Mouse (Mus musculus) gastrocnemius, adult 18-20 months (tissue): Measurements from ENCODE around the gene Shoc2. TPM values are rescaled to one million over a fixed set of nuclear protein-coding genes. Genes with fewer than 3 reads are reported as not detected.
"Not testable (repeated sequence)": the region's sequence is repeated elsewhere in the genome, so short reads cannot be mapped to it uniquely, and the experiment has no call there.

Experiments used
- DNase-seq: peaks from one replicate; pipeline ENCODE4 v3.0.0; 2021; ENCODE audit warnings: low spot score
- total RNA-seq, 2 experiments: library from RNA; stranded (reverse); gene quantifications; 2 replicates each; pipeline ENCODE4 v1.2.3; 2021

Gene Shoc2
- total RNA-seq, 2 experiments from 2014 or later: 21.9 to 26.0 TPM

DNA sequence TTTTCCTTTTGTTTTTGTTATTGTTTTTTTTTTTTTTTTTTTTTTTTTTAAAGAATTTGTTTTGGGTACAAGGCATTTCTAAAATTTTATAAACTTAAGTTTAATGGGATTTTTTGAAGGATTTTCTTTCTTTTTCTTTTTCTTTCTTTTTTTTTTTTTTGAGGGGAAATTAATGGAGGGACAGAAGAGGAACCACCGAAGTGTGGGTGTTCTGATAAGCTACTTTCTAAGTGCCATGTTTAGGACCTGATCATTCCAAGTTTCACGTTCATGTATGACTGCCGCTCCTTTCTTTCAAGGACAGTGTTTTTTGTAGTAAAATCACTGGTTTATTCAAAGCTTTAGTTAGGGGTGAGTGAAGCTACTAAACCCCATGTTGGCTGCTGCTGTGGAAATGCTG, 14.9 kb upstream of the Shoc2 start:
- no peak for DNase-seq

GRCm38 (mm10) chr19:53933050-53933449, 11.1 kb upstream of the Shoc2 start:
- DNase-seq: no peak

GRCm38 (mm10) chr19:53934046-53934445, 10.1 kb upstream of the Shoc2 start:
- DNase-seq: no peak

DNA sequence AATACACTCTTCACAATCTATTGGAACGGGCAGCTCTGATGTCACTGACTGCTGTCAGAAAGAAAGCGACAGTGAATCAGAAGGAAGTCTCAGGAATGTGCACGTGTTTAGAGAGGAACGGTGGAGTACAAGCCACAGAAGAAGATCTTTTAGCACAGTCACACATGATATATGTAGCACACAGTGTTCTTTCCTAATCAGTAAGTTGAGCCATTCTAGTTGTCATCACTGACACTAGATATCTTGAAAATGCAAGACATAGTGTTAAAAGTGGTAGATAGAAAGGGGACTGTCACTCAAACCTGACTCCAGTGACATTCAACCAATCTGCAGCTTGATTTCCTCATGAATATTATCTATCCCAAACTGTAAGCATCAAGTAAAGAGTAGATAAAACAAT, 4.6 kb upstream of the Shoc2 start:
- DNase-seq: no peak

DNA sequence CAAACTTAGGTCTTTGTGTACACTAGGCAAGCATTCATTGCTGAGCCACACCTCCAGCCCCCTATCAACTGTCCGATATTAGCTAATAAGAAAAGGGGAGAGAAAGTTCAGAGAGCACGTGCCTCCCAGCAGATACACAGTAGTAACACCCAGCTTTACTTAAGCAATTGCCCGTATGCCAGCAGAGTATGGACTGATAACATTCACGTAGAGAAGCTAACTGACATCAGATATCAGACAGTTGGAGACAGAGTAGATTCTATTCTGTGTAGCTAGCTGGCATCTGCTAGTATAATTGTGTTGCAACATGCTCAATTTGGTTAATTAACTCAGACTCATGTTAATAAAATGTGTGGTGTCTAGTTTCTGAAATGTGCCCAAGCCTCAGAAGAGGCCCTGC, 3.0 kb upstream of the Shoc2 start:
- no peak for DNase-seq

DNA sequence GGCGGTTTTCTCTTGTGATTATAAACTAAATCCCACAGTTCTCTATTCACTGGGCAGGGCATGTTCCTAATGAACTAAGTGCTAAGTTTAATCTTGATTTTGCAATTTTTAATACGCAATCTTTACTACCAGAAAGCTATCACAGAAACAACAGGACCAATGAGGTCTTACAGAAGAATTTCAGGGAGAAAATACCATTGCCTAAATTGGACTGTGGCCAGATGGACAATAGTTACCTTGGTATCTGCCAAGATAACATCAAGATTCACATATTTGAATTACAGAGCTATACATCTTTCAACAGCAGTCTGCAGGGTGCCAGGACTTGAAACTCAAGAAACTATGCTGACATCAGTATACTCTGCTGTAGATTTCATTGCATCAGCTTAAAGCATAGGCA, 1.8 kb upstream of the Shoc2 start:
- no peak for DNase-seq

DNA sequence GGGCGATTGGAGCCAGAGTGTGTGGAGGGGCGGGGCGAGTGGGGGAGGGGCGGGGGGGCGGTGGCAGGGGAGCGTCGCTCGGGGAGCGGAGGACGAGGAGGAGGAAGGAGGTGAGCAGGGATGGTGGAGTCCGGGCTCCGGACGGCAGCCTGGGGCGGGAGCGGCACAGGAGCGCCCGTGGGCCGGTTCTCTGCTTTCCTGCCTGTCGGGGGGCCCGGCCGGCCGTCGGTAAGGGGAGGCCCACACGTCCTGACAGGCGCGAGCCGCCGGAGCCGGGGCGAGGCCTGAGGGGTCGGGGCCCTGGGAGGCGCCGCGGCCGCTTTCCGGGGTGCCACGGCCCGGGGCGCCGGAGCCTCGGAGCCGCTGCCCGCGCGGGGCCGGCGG, 672 bp downstream of the Shoc2 start:
- DNase-seq: no peak

DNA sequence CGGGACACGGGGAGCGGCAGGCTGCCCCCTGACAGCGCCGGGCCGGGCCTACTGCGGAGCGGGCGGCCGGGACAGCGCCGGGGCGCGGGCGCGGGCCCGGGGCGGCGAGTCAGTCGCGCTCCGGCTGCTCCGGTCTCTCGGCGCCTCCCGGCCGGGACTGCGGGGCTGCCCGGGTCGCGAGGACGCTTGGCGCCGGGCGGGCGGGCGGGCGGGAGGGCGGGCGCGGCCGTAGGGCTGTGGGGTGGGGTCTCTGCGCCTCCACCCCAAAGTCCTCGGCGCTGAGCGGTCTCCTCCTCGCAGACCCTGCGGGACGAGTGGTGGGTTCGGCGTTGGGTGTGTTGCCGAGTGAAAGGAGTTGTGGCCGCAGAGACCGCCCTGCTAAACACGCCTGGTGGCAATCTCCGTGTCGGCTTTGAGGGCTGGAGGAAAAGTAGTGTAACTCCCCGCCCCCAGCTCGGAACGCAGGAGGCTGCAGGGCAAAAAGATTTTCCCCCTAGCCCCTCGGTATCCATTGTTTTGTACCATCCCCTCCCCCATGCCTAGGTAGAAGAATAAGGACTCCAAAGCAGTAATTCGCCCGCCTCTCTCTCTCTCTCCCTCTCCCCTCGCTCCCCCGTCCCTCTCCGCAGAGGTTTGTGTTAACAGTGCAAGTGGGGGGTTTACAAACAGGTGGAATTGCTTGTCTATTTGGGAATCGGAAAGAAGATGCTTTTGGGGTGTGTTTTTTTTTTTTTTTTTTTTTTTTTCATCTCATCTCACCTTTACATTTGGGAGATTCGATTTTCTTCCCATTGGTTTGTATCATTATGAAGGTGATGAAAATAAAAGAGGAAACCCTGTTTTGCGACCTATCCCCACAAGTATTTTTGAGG, 1.3 kb downstream of the Shoc2 start:
- peak; percentile 32 for DNase-seq

- no peak for DNase-seq
These were observed 13.4 kb downstream of the Shoc2 start for GRCm38 (mm10) chr19:53957513-53957912.

DNA sequence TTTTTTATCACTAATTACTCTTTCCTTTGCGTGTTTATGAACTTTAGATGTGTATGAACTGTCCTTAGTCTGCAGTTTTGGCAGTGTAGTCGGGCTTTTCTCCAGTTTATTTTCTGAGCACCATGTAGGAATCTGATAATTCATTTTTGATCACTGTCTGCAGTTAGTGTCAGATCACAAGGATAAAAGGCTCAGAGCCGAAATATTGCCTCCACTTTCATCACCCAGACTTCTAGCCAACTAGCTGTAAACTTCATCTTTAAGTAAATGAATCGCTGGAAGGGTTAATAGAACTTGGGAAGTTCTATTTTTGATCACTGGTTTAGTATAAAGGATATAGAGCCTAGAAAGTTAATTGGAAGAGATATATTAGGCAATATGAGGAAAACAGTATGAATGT, 18.4 kb downstream of the Shoc2 start:
- no peak for DNase-seq

GRCm38 (mm10) chr19:53964347-53964746, 20.2 kb downstream of the Shoc2 start:
- not testable (repeated sequence) for DNase-seq

DNA sequence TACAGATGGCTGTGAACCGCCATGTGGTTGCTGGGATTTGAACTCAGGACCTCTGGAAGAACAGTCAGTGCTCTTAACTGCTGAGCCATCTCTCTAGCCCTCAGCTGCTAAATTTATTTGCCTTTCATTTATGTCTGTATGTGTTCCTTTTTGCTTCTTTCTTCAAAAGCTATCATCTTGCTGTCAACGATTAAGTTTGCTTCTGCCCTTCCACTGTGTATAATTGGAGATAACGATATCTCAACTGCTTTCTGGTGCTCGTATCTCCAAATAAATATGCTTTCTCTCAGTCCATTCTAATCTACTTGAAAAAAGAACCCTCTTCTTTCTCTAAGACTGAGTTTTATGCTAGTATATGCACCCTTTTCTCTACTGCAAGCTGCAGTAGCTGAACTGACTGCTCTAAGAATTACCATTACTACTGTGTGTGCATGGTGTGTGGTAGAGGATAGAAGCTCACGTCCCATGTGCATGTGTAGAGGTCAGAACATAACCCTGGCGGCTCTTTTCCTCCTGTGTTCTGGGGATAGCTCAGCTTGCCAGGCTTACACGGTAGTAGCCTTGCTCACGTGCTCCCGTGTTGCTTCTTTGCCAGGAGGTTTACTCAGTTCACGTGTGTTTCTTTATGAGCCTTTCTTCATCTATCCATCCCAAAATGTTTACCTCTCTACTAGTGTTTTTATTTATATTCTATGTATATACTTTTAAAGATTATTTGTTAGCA, 21.0 kb downstream of the Shoc2 start:
- DNase-seq: no peak

DNA sequence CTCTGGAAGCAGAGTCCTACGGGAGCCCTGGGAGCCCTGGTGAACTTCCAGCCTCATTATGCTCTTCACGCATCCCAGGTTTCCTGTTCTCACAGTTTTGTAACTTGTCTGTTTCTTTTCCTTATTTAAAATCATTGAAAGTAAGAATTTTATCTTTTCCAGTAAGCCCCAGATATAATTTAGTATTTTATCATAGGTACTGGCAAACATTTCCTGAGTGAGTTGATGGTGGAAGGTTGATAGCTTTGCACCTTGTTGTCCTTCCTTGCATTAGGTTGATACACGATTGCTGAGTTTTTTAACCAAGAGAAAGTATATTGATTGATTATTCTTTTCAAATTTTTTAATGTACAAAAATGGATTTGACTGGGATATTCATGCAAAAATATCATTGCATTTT, 25.1 kb downstream of the Shoc2 start:
- no peak for DNase-seq

- DNase-seq: no peak
These were observed 27.8 kb downstream of the Shoc2 start for GRCm38 (mm10) chr19:53971938-53972337.

GRCm38 (mm10) chr19:53973656-53974055, 29.6 kb downstream of the Shoc2 start:
- no peak for DNase-seq

DNA sequence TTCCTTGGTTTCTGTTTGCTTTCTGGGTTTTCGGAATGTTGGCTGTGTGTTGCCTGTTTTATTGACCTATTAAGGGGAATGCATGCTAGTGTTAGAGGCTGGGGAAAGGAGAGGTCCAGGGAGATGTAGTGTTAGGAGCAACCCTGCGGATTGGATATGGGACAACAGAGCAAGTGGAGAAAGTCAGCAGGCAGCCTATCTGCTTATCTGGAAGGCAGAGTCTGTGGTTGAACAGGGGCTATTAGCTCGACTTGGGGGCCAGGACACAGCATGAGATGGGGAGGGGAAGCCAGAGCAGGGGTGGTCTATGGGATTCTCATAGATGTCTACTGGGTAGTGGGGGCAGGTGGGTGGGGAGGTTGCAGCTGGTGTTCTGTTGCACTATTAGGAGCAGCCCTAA, 37.9 kb downstream of the Shoc2 start:
- DNase-seq: no peak

GRCm38 (mm10) chr19:53983336-53983735, 39.2 kb downstream of the Shoc2 start:
- no peak for DNase-seq

DNA sequence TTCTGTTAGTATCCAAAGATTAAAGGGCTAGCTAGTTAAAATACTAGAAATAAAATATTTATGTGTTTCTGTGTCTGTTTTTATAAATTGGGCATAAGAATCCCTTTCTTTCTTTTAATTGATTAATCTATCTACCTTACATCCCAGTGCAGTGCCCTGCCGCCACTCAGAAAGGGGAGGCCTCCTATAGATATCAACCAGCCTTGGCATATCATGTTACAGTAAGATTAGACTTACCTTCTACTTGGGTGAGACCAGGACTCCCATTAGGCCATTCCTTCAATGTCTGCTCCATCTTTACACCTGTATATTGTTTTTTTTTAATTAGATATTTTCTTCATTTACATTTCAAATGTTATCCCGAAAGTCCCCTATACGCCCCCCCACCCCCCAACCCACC, 40.5 kb downstream of the Shoc2 start:
- no peak for DNase-seq

- DNase-seq: no peak
These were observed 46.4 kb downstream of the Shoc2 start for GRCm38 (mm10) chr19:53990538-53990937.

DNA sequence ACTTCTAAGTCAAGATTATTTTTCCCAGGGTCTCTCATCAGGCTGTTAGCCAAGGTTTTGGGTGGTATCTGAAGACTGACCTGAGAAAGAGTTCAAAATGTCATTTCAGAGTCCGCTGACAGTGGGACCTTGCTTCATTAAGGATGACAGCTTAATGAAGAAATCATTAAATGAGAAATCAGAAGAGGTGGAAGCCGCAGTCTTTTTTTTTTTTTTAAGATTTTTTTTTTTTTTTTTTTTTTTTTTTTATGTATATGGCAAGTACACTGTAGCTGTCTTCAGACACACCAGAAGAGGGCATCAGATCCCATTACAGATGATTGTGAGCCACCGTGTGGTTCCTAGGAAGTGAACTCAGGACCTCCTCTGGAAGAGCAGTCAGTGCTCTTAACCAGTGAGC, 49.8 kb downstream of the Shoc2 start:
- DNase-seq: no peak

- no peak for DNase-seq
These were observed 50.2 kb downstream of the Shoc2 start for GRCm38 (mm10) chr19:53994276-53994675.

GRCm38 (mm10) chr19:54010973-54011372, 66.9 kb downstream of the Shoc2 start:
- no peak for DNase-seq

DNA sequence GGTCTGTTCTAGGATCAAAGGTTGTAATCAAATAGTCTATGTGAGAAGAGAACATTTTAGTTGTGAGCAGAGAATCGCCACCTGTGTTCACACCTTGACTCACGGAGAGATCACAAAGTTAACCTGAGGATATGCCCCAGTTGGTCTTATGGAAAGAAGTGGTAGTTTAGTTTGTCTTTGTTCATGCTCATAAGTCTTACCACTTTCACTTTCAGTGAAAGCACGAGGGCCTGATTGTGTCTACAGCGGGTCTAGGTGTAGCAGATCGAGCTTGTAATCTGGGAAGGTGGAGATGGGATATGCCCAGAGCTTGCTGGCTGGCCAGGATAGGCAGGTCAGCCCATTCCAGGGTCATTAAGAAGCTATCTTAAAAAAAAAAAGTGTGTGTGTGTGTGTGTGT, 70.9 kb downstream of the Shoc2 start:
- no peak for DNase-seq
